Mouse (Mus musculus) bone marrow, adult 2 months (tissue): ENCODE results near the gene Zfp706. TPM values are rescaled to one million over a fixed set of nuclear protein-coding genes. Genes with fewer than 3 reads are reported as not detected.

Experiments
- H3K27ac ChIP-seq: fragments of 200-500 bp; 2 replicates; pipeline ENCODE4 v1.5.1; 2012; ENCODE audit warnings: low read depth, mild to moderate bottlenecking, control low read depth, inconsistent platforms, low read length; ENCODE audit not compliant: control insufficient read depth, poor library complexity, insufficient read depth
- H3K4me1 ChIP-seq: fragments of 200-500 bp; 2 replicates; pipeline ENCODE4 v1.6.1; 2011; ENCODE audit warnings: low read length; ENCODE audit not compliant: control insufficient read depth, insufficient read depth
- H3K4me3 ChIP-seq: fragments of 200-500 bp; replicated peaks from 2 replicates; pipeline ENCODE3; 2011; ENCODE audit warnings: mild to moderate bottlenecking, low read depth, low read length, control low read depth; ENCODE audit not compliant: control insufficient read depth
- CTCF ChIP-seq: fragments of 200-500 bp; IDR thresholded peaks from 2 replicates; pipeline ENCODE4 v1.5.1; 2011; ENCODE audit warnings: low read length, control low read depth; ENCODE audit not compliant: control insufficient read depth, insufficient read depth
- POLR2A ChIP-seq: fragments of 200-500 bp; IDR thresholded peaks from 2 replicates; pipeline ENCODE4 v1.6.1; 2011; ENCODE audit warnings: low read depth, mild to moderate bottlenecking, control low read depth, low read length, borderline replicate concordance; ENCODE audit not compliant: control insufficient read depth
- WGBS: fragments of 180-500 bp; shearing (Covaris S2); methylation state at CpG from one replicate; pipeline ENCODE4 v1.1.7; 2018; 5-methylcytosine and 5-hydroxymethylcytosine counted together
- polyA plus RNA-seq: library from polyadenylated mRNA; stranded (reverse); fragments of >200 nt; gene quantifications from 2 replicates; pipeline ENCODE4 v1.2.4, GENCODE M21; 2011; ENCODE audit warnings: low replicate concordance; ENCODE audit not compliant: missing spikeins, insufficient read depth, insufficient read length

Zfp706 gene
- polyA plus RNA-seq, result 36.3 and 63.7 TPM in 2 replicates

DNA sequence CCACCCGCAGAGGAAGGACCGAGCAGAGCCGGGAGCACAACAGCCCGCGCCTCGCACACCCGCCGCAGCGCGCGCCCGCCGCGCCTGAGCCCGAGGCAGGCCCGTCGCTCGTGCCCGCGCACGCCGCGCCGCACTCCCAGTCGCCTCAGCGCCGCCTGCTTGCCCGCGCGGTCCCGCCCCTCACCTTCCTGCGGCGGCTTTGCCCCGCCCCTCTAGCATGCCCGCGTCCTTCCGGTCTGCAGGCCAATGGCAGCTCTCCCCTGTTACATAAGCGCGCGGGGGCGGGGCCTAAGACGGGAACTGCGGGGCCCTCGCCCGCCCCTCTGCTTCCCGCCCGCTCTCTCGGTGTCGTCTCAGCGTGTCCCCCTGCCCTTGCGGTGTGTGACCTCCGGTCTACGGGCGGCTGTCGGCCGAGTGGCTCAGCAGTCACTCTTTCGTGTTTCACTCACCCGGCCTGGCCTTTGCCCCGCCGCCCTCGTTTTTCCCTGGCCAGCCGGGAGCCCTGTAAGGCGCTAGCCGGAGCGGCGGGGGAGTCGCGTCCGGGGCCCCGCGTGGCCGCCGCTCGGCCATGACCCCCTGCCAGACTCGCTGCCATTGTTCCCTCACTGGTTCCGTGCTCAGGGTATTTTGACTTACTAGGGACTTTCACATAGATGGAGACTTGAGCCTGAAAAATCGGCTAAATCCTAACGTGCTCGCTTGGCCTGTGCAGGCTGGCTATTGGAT lies at the start of gene Zfp706:
Gene Zfp706, minus strand, starts transcription at position 541 of the 726 bp plus-strand sequence.
- Histone ChIP-seq H3K4me1 (peaks cover 4% of the 10 kb centered on the region; the same call in 1 of the 2 replicates), H3K27ac (peak within 1 kb of the TSS; percentile 98), H3K4me3 (peak within 1 kb of the TSS; percentile 100)
- TF ChIP-seq CTCF (no peak), POLR2A (peak; percentile 80)
- WGBS, result under 1% methylated on average over 77 of the region's 79 CpGs

DNA sequence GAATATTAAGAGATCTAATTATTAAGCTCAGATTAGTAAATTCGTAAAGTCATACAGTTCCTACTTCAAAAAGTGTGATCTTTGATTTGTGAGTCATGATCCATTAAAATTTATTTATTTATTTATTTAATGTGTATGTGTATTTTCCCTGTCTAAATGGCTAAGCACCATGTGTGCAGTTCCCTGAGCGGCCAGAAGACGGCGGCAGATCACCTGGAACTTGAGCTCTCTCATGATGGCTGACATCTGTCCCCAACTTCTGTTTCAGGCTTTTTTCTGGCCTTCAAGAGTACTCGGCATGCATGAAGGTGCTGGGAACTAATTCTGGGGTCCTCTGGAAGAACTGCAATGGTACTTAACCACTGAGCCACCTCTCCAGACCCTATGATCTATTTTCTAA lies 47.0 kb upstream of the Zfp706 start:
- 90% methylated on average over 5 of the region's 5 CpGs for WGBS
- no peak overlapping the region for H3K4me3 ChIP-seq
- TF ChIP-seq CTCF, result 0 out of 2 replicates have a peak, but pooled peaks have one; percentile 22
- no peak for TF ChIP-seq POLR2A
- no peak overlapping the region for H3K27ac ChIP-seq
- no peaks in the 10 kb centered on the region for H3K4me1 ChIP-seq

DNA sequence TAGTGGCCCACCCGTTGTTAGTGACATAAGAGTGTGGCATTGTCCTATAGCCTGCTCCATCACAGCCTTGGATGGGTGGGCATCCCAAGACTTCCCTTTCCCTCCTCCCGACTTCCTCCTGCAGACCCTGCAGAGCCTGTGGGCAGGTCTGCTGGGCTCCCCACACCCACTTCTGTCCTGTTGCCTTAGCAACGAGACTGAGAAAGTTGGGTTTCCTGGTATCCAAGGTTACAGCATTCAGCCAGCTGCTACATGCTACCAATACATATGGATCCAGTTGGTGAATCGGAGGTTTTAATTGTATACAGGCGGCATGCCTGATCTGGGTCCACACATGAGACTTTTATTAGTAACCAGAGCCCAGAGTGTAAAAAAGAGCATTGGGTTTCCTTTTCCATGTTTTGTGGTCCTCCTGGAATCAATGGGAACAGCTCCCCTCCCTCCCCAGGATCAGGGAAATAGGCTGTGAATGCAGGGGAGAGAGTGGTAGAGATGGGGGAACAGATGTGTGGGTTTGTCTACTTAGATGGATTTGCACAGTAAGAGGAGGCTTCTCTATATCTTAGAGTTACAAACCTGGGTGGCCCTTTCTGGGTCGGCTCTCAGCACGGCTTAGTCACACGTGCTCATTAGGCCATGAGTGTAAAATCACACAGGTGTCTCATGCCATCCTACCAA lies 45.7 kb upstream of the Zfp706 start:
- Histone ChIP-seq H3K27ac (no peak overlapping the region), H3K4me3 (no peak overlapping the region), H3K4me1 (no peaks in the 10 kb centered on the region)
- no peak for TF ChIP-seq POLR2A
- WGBS, result 73% methylated on average over 8 of the region's 8 CpGs

DNA sequence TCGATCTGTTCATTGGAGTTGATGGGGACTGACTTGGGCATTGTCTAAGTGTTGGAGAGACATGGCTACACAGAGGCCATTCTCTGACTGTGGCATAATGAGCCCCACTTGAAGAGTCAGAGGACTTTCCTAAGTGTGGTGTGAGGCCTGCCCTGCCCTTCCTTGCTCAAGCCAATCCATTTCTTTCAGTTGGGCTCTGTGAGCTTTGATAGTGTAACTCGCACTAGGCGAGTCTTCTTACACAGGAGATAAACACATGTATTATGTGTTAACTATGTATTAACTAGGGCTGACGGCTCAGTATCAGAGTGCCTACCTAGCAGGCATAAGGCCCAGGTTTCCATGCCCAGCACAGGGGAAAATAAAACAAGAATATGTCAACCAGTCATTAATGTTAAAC lies 39.8 kb upstream of the Zfp706 start:
- Histone ChIP-seq H3K4me3 (no peak overlapping the region), H3K4me1 (no peaks in the 10 kb centered on the region), H3K27ac (no peak overlapping the region)
- 76% methylated on average over 4 of the region's 4 CpGs for WGBS
- no peak for TF ChIP-seq CTCF
- no peak for TF ChIP-seq POLR2A

DNA sequence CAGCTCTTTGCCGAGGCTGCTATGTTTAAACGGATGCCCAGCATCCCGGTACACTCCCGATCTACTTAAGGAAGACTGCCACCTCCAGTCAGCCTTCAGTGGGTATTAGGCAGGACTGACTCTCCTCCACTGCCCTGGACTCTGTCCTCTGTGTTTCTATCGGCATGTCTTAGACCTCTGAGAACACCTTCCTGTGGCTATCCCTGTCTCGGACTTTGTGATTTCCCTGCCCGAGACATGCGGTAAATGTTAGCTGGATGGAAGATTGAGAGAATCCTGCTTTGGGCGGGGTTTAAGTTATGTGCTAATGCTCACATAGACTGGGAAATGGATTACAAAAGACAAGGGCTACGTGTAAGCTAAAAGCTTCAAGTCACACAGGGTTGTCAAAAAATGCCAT lies 39.0 kb upstream of the Zfp706 start:
- no peak for TF ChIP-seq CTCF
- TF ChIP-seq POLR2A, result no peak
- WGBS, result 85% methylated on average over 10 of the region's 10 CpGs
- no peak overlapping the region for H3K27ac ChIP-seq
- H3K4me3 ChIP-seq, result no peak overlapping the region
- no peaks in the 10 kb centered on the region for H3K4me1 ChIP-seq

DNA sequence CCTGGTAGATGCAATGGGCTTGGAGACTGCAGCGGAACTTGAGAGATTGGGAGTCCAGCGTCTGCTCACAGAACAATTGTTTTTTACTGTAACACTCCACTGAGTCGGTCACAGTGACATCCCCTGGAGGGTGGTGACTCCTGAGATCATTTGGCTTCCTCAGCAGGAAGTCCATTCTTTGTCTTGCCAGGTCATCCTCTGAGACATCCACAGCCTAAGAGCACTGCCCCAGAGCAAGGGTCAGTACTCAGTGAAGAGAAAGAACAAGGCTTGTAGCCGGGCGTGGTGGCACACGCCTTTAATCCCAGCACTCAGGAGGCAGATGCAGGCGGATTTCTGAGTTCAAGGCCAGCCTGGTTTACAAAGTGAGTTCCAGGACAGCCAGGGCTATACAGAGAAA lies 38.6 kb upstream of the Zfp706 start:
- TF ChIP-seq CTCF, result no peak
- no peak for TF ChIP-seq POLR2A
- no peak overlapping the region for H3K4me3 ChIP-seq
- 76% methylated on average over 7 of the region's 7 CpGs for WGBS
- no peaks in the 10 kb centered on the region for H3K4me1 ChIP-seq
- H3K27ac ChIP-seq, result no peak overlapping the region

DNA sequence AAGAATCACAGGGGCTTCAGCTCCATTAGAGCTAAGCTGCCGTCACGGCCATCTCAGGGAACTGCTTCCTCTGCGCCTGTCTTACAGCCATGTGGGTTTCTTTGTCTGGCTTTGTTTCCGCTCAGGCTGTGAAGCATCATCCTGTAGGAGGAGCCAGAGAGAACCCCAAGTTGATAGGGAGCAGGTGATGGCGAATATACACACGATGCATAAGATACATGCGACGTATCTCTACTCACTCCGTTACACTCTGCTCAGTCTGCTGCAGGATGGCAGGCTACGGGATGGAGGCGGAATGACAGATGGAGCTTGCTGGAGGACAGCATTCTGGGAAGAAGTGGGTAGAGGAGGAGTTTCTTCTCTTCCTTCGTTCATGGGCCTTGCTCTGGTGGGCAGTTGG lies 37.9 kb upstream of the Zfp706 start:
- Histone ChIP-seq H3K4me1 (no peaks in the 10 kb centered on the region), H3K27ac (no peak overlapping the region), H3K4me3 (no peak overlapping the region)
- WGBS, result 77% methylated on average over 12 of the region's 12 CpGs
- TF ChIP-seq POLR2A, result no peak
- no peak for TF ChIP-seq CTCF

DNA sequence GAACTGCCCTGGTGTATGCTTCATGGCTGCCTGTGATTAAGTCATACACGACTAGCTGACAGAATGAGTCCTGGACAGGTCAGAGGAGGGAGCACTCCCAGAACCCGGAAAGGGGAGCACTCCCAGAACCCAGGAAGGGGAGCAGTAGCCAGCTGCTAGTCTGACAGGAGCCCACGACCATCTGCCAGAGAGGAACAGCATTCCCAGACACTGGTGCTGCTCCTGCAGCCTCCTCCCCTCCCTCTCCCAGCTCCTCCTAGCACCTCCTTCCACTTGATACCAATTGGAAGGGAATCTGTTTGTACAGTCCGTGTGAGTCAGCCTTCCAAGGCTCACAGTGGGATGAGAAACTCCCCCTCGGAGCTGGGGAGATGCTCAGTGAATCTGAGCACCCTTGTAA lies 35.0 kb upstream of the Zfp706 start:
- WGBS, result 51% methylated on average over 5 of the region's 5 CpGs
- TF ChIP-seq POLR2A (no peak), CTCF (no peak)
- Histone ChIP-seq H3K27ac (no peak overlapping the region), H3K4me3 (no peak overlapping the region), H3K4me1 (no peaks in the 10 kb centered on the region)

DNA sequence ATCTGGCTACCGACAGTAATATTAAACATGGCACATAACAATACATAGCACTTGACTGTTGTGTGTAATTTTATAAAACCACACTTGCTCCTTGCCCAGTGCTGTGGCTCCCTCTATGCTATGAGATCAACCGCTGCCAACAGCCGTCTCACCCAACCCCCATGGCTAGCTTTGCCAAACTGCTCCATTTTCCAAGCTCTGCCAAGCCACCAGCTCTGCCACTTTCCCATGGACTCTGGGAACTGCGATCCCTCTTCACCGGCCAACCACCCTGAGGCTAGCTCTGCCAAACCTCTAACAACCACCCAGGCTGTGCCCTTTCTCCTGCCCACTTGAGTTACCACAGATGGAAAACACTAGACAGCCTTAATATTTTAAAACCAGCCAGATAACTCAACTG lies 33.6 kb upstream of the Zfp706 start:
- TF ChIP-seq POLR2A, result no peak
- no peak for TF ChIP-seq CTCF
- WGBS, result 89% methylated on average over 5 of the region's 5 CpGs
- no peak overlapping the region for H3K27ac ChIP-seq
- no peaks in the 10 kb centered on the region for H3K4me1 ChIP-seq
- no peak overlapping the region for H3K4me3 ChIP-seq
